Comparison of ENCODE assay signal across 22 mouse cellular contexts in the genomic region with DNA sequence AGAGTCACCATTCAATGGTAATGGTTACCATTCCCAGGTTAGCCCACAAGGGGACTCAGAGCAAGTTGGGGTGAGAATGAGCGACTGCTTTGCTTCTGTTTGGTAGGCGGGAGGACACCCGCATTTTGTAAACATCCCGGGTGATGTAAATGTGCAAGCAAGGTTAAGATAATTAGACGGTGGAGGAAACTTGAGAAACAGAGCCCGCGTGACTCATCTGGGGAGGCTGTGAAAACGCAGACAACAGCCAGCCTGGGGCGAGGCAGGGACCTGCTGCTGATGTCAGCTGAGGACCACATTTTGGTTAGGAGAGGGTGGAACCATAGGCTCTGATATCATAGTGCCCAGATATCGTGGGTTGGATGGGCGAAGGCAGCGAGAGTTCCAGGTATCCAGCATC. TPM values are rescaled to one million over a fixed set of nuclear protein-coding genes. Genes with fewer than 3 reads are reported as not detected.
DNase-seq lines count a peak whose midpoint lies in the region; ATAC-seq and TF ChIP-seq lines count a peak whose summit lies in the region.
"Had no signal": no experiment of that assay in that cellular context is flagged by ENCODE, and none has a peak within 500 bp of the region (broad histone marks: within the 10 kb centered on the region; RNA-seq: fewer than 3 reads in every experiment).

No protein-coding gene starts in this region.

- H3K9ac ChIP-seq in midbrain, postnatal 0 days (replicated peaks; ENCODE audit: low read length, poor library complexity, severe bottlenecking) = no peak overlapping the region
- H3K9ac ChIP-seq: forebrain, embryonic 13.5 days; hindbrain, embryonic 12.5 days; hindbrain, embryonic 15.5 days had no signal

- 89% methylated on average over 12 of the region's 12 CpGs for WGBS in midbrain, postnatal 0 days

- no peaks in the 10 kb centered on the region for H3K4me1 ChIP-seq in midbrain, postnatal 0 days (ENCODE audit: insufficient read depth, low read length)
- H3K4me1 ChIP-seq: forebrain, embryonic 13.5 days; hindbrain, embryonic 15.5 days had no signal

- no peak overlapping the region for H3K27ac ChIP-seq in midbrain, postnatal 0 days (ENCODE audit: low read depth, low read length)
- H3K27ac ChIP-seq: forebrain, embryonic 10.5 days; forebrain, embryonic 13.5 days; heart, adult 2 months; heart, embryonic 10.5 days; hindbrain, embryonic 12.5 days; hindbrain, embryonic 15.5 days had no signal

- no peak overlapping the region for H3K4me2 ChIP-seq in midbrain, postnatal 0 days (ENCODE audit: low read depth, low read length, poor library complexity, severe bottlenecking)
- H3K4me2 ChIP-seq: forebrain, embryonic 13.5 days; hindbrain, embryonic 12.5 days; hindbrain, embryonic 15.5 days had no signal

- H3K9me3 ChIP-seq in midbrain, postnatal 0 days (ENCODE audit: low read length) = no peaks in the 10 kb centered on the region
- H3K9me3 ChIP-seq: forebrain, embryonic 10.5 days; forebrain, embryonic 13.5 days; heart, embryonic 10.5 days; hindbrain, embryonic 12.5 days; hindbrain, embryonic 15.5 days had no signal

- DNase-seq in 3134 (ENCODE audit: extremely low read depth, insufficient read length, low spot score) (peak; percentile 54), 416B (ENCODE audit: low read depth) (peak; percentile 64)
- DNase-seq in brain, adult 2 months (ENCODE audit: low read depth, low spot score) = peak; percentile 56
- DNase-seq in midbrain, postnatal 0 days (ENCODE audit: low spot score) = no peak
- DNase-seq in thymus, postnatal 4 days = no peak
- DNase-seq: B cell, adult 2 months; cerebellum, adult 18-20 months; cerebellum, adult 9-10 months; cerebellum, postnatal 14 days; gastrocnemius, postnatal 10 days; gastrocnemius, postnatal 36 days; heart, adult 2 months had no signal

- no peak overlapping the region for H3K4me3 ChIP-seq in midbrain, postnatal 0 days (ENCODE audit: low read depth, low read length)
- H3K4me3 ChIP-seq: forebrain, embryonic 10.5 days; forebrain, embryonic 13.5 days; heart, adult 2 months; heart, embryonic 10.5 days; hindbrain, embryonic 12.5 days; hindbrain, embryonic 15.5 days had no signal

- H3K36me3 ChIP-seq in midbrain, postnatal 0 days (ENCODE audit: insufficient read depth, low read length) = no peaks in the 10 kb centered on the region
- H3K36me3 ChIP-seq: forebrain, embryonic 10.5 days; heart, embryonic 10.5 days; hindbrain, embryonic 12.5 days; hindbrain, embryonic 15.5 days had no signal

- TF ChIP-seq CTCF in midbrain, postnatal 0 days (IDR thresholded peaks at IDR 0.05) = no peak

- no peak for ATAC-seq in midbrain, postnatal 0 days (ENCODE audit: low FRiP score)
- no peak for ATAC-seq in cerebellum, adult (ENCODE audit: insufficient number of reproducible peaks, low FRiP score, low TSS enrichment)
- ATAC-seq: activated CD4-positive, CD25-positive, alpha-beta regulatory T cell, adult 4 months; CD4-positive, CD25-positive, alpha-beta regulatory T cell, adult 4 months; forebrain, embryonic 13.5 days; forebrain, embryonic 16.5 days; intestine, postnatal 0 days had no signal

- no peaks in the 10 kb centered on the region for H3K27me3 ChIP-seq in midbrain, postnatal 0 days (ENCODE audit: insufficient read depth, low read length)
- H3K27me3 ChIP-seq: forebrain, embryonic 13.5 days; hindbrain, embryonic 12.5 days; hindbrain, embryonic 15.5 days had no signal

RNA-seq across cellular contexts. Expression of gene Zbtb40, which starts 52.6 kb away (rescaled TPM):
- 7.5 and 8.4 TPM in 2 replicates for total RNA-seq in midbrain, postnatal 0 days (2014; rRNA removed)
- polyA plus RNA-seq in midbrain, postnatal 0 days (2015; fragmentation: Nextera tagmentation; extraction: Ambion mirVana) = 0.99 and 1.2 TPM in 2 replicates

Comparison
In these comparisons a context has a peak if more than half of its experiments do, and no peak if none do; other contexts are left out.
1. DNase-seq: peak in 3134 (single experiment), 416B (single experiment) and brain, adult 2 months (single experiment); none in midbrain, postnatal 0 days (single experiment) and thymus, postnatal 4 days (single experiment).